Mouse (Mus musculus) E14TG2a.4 (cell line): ENCODE data around the gene Rps27.

Experiments used
- H3K27me3 ChIP-seq: 2 replicates; pipeline ENCODE4 v1.6.1; 2014; ENCODE audit warnings: low read length, control low read depth; ENCODE audit not compliant: insufficient read depth
- H3K36me3 ChIP-seq: 2 replicates; pipeline ENCODE4 v1.6.1; 2014; ENCODE audit warnings: low read length, control low read depth; ENCODE audit not compliant: insufficient read depth
- H3K4me1 ChIP-seq: replicated peaks from 2 replicates; pipeline ENCODE4 v1.6.1; 2014; ENCODE audit warnings: low read depth, low read length, control low read depth
- H3K4me3 ChIP-seq: replicated peaks from 2 replicates; pipeline ENCODE4 v1.5.1; 2014; ENCODE audit warnings: mild to moderate bottlenecking, low read length
- H3K9me3 ChIP-seq: 2 replicates; pipeline ENCODE4 v1.6.1; 2014; ENCODE audit warnings: low read length, control low read depth
- CTCF ChIP-seq: conservative IDR thresholded peaks from 2 replicates; pipeline ENCODE4 v1.5.1; 2014; ENCODE audit warnings: low read length
- NANOG ChIP-seq: IDR thresholded peaks from 2 replicates; pipeline ENCODE4 v1.6.1; 2014; ENCODE audit warnings: borderline replicate concordance, low read length, mixed read lengths
- POU5F1 ChIP-seq: IDR thresholded peaks from 2 replicates; pipeline ENCODE4 v1.6.1; 2014; ENCODE audit warnings: low read length, borderline replicate concordance

The Rps27 gene

DNA sequence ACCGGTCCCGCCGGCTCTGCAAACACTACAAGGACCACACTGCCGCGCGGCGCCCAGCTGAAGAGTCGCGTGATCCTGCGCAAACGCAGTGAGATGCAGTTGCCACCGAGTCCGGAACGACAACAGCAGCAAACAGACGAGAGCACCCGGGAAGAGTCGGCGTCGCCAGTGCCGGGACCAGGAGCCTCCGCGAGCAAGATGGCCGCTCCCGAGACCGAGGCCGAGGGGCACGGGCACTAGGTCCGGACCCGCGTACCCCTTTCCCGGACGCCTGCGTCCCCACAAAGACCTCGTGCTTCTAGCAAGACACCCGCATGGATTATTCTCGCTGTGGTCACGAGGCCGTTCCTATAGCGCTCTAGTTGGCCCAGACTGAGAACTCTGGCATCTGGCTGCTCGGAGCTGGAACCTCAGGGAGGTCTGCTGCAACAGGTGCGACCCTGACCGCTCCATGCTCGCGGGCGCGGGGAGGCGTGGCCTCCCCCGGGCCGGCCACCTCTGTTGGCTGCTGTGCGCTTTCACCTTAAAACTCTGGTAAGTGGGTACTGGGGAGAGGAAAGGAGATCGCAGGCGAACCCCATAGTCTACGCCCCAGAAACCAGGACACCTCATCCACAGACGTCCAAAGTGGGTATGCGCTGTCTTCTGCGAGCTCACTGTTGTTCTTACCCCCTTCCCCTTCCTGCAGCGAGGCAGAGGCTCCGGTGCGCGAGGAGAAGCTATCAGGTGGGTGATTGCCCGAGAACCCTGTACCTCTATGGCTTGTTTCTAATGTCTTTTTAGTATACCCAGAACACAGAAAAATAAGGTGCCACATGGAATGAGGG is 18.3 kb upstream of the Rps27 start, which contains the start of gene Jtb:
Gene Jtb (plus strand): TSS at position 91 of the 827 bp plus-strand sequence.
- Histone ChIP-seq H3K9me3 (no peaks in the 10 kb centered on the region), H3K4me3 (peak within 1 kb of the TSS; percentile 91), H3K36me3 (peaks cover 30% of the 10 kb centered on the region), H3K27me3 (no peaks in the 10 kb centered on the region), H3K4me1 (peaks cover 22% of the 10 kb centered on the region)
- TF ChIP-seq POU5F1 (no peak), NANOG (no peak), CTCF (no peak)

DNA sequence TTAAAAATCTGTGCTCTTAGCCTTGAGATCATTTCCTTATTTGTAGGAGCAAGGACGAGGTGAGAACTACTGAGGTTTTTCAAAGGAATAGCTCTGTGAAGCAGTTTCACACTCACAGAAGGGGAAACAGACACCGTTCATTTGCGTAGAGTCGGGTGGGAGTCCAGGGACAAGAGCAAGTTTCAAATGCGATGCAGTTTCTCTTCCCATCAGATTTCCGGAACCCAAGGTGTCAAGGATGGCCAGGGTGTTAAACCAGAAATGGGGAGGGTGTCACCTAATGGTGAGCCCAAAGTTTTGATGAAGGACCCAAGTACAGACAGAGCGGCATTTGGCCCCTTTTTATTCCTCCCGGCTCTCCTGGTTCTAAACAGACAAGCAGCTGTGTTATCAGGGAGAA is 17.6 kb upstream of the Rps27 start:
- Histone ChIP-seq H3K9me3 (no peaks in the 10 kb centered on the region), H3K4me1 (peaks cover 26% of the 10 kb centered on the region), H3K36me3 (peaks cover 25% of the 10 kb centered on the region), H3K4me3 (peak overlapping the region; percentile 91), H3K27me3 (no peaks in the 10 kb centered on the region)
- no peak for TF ChIP-seq NANOG
- no peak for TF ChIP-seq CTCF
- no peak for TF ChIP-seq POU5F1

DNA sequence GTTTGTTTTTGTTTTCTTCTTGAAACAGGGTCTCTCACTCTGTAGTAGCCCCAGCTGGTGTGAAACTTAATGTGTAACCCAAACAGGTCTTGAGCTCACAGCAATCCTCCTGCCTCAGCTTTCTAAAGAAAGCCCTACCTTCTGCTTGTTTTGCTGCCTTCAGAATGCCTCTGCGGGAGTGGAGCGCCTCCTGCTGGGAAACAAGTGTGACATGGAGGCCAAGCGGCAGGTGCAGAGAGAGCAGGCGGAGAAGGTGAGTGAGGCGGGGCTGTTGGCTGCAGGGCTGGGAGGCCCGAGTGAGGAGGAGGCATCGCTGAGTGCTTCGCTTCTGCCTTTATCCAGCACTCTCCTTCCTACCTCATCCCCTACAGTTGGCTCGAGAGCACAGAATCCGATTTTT is 10.9 kb upstream of the Rps27 start:
- Histone ChIP-seq H3K4me1 (peaks cover 60% of the 10 kb centered on the region), H3K9me3 (no peaks in the 10 kb centered on the region), H3K27me3 (peaks cover 3% of the 10 kb centered on the region; the same call in 1 of the 2 replicates), H3K36me3 (no peaks in the 10 kb centered on the region), H3K4me3 (no peak overlapping the region)
- TF ChIP-seq NANOG (no peak), CTCF (peak; percentile 48), POU5F1 (no peak)

DNA sequence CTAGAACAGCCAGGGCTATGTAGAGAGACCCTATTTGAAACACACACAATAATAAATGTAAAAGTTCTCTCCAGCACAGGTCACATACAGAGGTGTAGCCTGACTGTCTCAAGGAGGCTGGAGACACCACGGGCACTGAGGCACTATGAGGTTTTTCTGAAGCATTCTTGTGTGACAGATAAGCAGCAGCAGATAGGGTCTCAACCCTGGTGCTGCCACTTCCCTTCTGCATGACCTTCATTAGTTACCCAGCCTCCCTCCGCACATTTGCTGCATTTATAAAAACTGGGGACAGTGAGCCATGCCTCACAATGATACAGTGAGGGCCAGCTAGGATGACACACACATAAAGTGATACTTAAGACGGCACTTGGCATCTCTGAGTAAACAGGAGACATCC is 9.5 kb upstream of the Rps27 start:
- Histone ChIP-seq H3K36me3 (no peaks in the 10 kb centered on the region), H3K4me1 (peaks cover 55% of the 10 kb centered on the region), H3K9me3 (no peaks in the 10 kb centered on the region), H3K27me3 (peaks cover 3% of the 10 kb centered on the region; the same call in 1 of the 2 replicates), H3K4me3 (no peak overlapping the region)
- TF ChIP-seq NANOG (no peak), CTCF (no peak), POU5F1 (no peak)

DNA sequence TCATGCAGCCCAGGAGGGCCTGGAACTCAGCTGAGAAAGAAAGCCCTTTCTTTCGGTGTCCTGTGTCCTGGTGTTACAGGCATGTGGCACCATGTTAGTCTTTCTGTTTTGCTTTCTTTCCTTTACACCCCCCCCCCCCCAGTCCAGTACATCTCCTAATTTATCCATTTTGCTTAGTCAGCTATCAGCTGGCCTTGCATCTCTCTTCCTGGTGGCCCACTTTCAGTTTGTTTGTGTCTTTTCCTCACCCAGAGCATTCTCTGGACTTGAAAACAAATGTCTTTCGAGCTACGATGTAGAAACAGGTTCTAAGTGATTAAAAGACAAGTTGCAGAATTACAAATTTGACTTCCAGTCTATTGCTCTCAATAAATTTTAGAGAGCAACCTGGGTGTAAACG is 9.0 kb upstream of the Rps27 start:
- no peaks in the 10 kb centered on the region for H3K36me3 ChIP-seq
- H3K9me3 ChIP-seq = no peaks in the 10 kb centered on the region
- peaks cover 55% of the 10 kb centered on the region for H3K4me1 ChIP-seq
- no peak overlapping the region for H3K4me3 ChIP-seq
- no peak for TF ChIP-seq CTCF
- TF ChIP-seq NANOG = no peak
- no peak for TF ChIP-seq POU5F1
- H3K27me3 ChIP-seq = peaks cover 3% of the 10 kb centered on the region; the same call in 1 of the 2 replicates

DNA sequence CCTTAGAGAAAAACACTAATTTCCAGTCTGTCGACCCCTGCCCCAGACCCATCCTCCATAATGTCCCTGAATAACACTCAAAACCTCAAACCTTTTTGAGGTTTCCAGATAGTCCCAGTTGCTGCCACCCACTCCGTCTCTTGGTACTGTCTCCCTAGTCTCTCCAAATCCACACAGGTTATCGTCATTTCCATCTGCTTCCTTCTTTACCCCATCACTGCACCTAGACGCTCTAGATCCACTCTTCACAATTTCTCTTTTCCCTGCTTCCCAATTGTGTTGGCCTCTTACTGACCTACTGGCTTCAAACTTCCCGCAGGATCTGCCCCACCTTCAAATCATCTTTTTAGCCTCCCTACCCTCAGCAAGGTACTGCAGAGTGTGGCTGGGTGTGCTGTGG is 7.7 kb upstream of the Rps27 start:
- Histone ChIP-seq H3K27me3 (peaks cover 3% of the 10 kb centered on the region; the same call in 1 of the 2 replicates), H3K36me3 (no peaks in the 10 kb centered on the region), H3K4me1 (peaks cover 55% of the 10 kb centered on the region), H3K4me3 (peak overlapping the region; percentile 74), H3K9me3 (no peaks in the 10 kb centered on the region)
- no peak for TF ChIP-seq CTCF
- no peak for TF ChIP-seq POU5F1
- TF ChIP-seq NANOG = no peak

DNA sequence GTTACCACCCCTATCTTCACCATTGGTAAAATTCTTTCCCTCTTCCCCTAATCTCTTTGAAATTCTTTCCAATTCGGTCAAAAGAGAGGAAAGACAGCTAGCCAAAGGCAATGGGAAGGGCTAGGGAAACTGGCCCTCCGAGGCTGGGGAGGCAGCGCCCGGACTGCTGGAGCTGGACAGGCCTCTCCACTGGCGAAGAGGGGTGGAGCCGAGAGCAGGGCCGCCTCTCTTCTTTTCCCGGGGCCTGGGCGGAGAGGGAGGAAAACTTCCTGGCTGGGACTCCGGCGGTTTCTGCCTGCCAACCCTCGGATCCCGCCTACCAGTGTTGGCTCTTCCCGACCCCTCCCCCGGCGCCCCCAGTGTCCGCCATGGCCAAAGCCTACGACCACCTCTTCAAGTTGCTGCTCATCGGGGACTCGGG is 7.1 kb upstream of the Rps27 start:
- Histone ChIP-seq H3K36me3 (no peaks in the 10 kb centered on the region), H3K9me3 (no peaks in the 10 kb centered on the region), H3K4me1 (peaks cover 52% of the 10 kb centered on the region), H3K27me3 (peaks cover 3% of the 10 kb centered on the region; the same call in 1 of the 2 replicates), H3K4me3 (peak overlapping the region; percentile 74)
- TF ChIP-seq NANOG (no peak), CTCF (no peak; the same call in 1 of the 2 replicates), POU5F1 (no peak)

DNA sequence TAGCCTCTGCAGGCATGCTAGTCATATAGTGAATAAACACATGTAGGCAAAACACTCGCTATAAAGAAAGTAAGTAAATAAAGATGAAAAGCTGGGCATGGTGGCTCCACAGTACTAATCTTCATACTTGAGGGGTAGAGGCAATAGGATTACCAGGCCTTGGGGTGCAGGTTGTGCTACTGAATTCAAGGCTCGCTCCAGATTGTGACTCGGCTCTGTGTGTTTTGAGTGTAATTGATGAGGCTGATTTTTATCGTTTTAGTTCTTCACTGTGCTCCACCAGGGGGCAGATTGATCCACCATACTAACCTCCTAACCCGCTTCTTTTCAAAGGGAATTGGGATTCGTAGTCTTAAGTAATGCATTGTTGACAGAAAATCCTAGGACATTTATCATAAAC is 6.6 kb upstream of the Rps27 start:
- Histone ChIP-seq H3K27me3 (peaks cover 3% of the 10 kb centered on the region; the same call in 1 of the 2 replicates), H3K4me1 (peaks cover 52% of the 10 kb centered on the region), H3K9me3 (no peaks in the 10 kb centered on the region), H3K4me3 (peak overlapping the region; percentile 74), H3K36me3 (no peaks in the 10 kb centered on the region)
- TF ChIP-seq POU5F1 (no peak), NANOG (no peak), CTCF (peak; percentile 56)
